Mouse (Mus musculus): ENCODE results near the gene Egfr. TPM values are rescaled to one million over a fixed set of nuclear protein-coding genes. Genes with fewer than 3 reads are reported as not detected.

The Egfr gene
- polyA plus RNA-seq, 1 experiment from 2014 or later = 11.6 TPM

DNA sequence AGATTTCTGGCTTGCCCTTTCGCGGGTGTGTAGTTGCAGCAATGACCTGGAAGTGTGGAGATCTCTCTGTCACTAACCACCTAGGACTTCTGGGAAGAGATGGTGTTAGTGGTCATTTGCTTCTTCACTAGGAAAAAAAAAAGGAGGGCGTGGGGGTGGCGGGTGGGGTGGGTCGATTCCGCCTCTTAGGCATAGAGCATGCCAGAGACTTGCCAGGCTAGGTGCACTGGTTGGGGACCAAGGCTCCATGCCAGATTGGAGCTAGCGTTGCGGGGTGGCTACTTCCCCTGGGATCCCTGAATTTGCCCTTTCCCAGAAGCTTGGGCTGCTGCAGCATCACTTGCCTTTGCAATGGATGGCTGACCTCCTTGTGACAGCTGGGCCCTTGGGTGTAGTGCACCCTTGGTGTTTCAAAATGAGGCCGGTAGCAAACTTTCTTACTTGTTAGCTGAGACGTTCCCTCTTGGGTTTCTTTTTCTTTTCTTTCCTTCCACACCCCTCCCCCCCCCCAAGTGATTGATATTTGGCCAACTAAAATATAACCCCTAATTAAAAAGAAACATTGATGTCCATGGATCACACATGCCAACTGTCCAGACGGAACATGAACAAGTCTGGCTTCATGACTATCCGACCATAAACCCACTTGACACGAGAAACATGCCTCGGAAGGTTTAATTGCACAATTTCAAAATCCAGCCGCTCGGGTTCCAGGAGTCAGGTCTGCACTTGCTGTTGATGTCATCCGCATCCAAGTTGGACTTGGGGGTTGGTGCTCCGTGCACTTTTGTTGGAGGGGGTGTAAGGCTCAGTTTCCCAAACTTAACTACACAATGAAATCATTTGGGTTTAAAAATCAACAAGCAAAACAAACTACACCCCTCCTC, 1.4 kb downstream of the Egfr start:
- Histone ChIP-seq H3K9me3 (no peaks in the 10 kb centered on the region), H3K27me3 (replicated peaks) (no peaks in the 10 kb centered on the region), H3K36me3 (no peaks in the 10 kb centered on the region), H3K9ac (peak overlapping the region; percentile 74), H3K4me2 (replicated peaks) (peak overlapping the region; percentile 92), H3K4me3 (replicated peaks) (peak overlapping the region; percentile 82), H3K4me1 (replicated peaks) (0 out of 2 replicates have a peak, but pooled peaks cover 12% of the 10 kb centered on the region), H3K27ac (no peak overlapping the region)
- ATAC-seq = no peak
- 27% methylated on average over 18 of the region's 18 CpGs for WGBS

DNA sequence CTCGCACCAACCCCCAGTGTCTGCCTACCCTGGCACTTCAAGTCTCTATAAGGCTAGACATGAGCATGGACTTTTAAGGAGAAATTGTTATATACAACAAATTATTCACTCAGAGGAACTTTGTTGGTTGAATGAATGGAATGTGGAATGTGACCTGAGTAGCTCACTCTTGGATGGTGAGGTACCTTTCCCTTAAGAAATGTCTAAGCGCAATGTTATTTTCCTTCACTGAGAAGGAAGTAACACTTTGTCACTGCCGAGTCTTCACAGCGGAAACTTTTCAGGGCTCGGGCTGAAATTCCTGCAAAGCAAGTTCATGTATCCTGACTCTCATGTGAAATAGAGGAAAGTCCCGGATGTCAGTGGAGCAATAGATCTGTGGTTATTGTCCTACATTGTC, 7.9 kb downstream of the Egfr start:
- H3K4me3 ChIP-seq (replicated peaks) = no peak overlapping the region
- no peaks in the 10 kb centered on the region for H3K9me3 ChIP-seq
- no peak overlapping the region for H3K4me2 ChIP-seq (replicated peaks)
- ATAC-seq = no peak
- H3K4me1 ChIP-seq (replicated peaks) = no peaks in the 10 kb centered on the region
- H3K9ac ChIP-seq = no peak overlapping the region
- no peak overlapping the region for H3K27ac ChIP-seq
- WGBS = 72% methylated on average over 6 of the region's 6 CpGs
- no peaks in the 10 kb centered on the region for H3K36me3 ChIP-seq
- H3K27me3 ChIP-seq (replicated peaks) = no peaks in the 10 kb centered on the region

DNA sequence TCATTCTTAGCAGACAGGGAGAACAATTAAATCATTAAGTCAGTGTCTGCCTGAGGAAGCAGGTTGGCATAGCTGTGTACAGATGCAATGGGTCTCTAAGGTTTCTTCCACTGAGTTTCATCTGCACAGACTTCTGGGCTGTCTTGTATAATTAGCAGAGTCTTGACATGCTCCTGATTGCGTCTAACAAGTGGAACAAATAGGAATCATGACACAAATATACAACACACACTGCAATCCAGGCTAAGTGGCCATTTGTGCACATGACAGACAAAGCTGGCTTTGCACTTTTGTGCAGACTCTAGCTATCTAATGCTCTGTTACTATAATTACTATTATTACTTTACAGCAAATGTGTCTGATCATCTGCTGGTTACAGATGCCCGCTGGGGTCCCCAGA, 9.2 kb downstream of the Egfr start:
- no peaks in the 10 kb centered on the region for H3K27me3 ChIP-seq (replicated peaks)
- 78% methylated on average over 2 of the region's 2 CpGs for WGBS
- H3K4me2 ChIP-seq (replicated peaks) = no peak overlapping the region
- H3K27ac ChIP-seq = no peak overlapping the region
- H3K9ac ChIP-seq = no peak overlapping the region
- H3K9me3 ChIP-seq = no peaks in the 10 kb centered on the region
- H3K36me3 ChIP-seq = no peaks in the 10 kb centered on the region
- H3K4me1 ChIP-seq (replicated peaks) = no peaks in the 10 kb centered on the region
- no peak for ATAC-seq
- no peak overlapping the region for H3K4me3 ChIP-seq (replicated peaks)

DNA sequence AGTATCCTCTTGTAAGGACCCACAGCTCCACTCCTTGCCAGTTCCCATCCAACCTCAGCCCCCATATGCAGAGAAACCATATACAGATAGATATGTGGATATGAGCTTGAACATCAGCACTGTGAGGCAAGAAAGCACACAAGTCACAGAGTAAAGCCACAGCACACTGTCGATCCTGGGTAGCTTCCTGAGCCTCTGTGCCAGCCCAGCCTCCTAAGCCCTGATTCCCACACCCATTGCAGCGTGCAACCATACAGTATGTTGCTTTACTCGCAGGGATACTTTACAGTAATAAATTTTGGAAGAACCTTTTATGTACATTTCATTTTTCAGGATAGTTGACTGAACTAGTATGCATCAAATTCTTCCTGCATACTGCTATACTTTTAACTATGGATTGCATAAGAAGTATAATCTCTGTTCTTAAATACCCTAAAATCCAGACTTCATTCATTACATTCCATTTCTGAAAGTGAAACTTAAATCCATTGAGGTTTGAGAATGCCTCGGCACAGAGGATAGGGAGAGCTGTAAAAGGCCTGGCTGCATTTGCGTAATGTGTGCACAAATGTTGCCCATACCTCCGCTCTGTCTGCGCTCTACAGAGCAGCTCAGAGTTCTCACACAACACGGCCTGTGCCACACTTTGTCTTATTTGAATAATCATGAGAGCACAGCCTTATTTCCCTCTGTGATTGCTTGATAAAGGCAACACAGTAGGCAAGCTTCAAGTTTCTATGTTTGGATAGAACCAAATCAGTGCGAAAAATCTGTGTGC, 14.2 kb downstream of the Egfr start:
- Histone ChIP-seq H3K4me1 (replicated peaks) (peaks cover 11% of the 10 kb centered on the region), H3K27ac (no peak overlapping the region), H3K9me3 (no peaks in the 10 kb centered on the region), H3K27me3 (replicated peaks) (no peaks in the 10 kb centered on the region), H3K36me3 (no peaks in the 10 kb centered on the region), H3K9ac (no peak overlapping the region), H3K4me3 (replicated peaks) (no peak overlapping the region), H3K4me2 (replicated peaks) (no peak overlapping the region)
- 63% methylated on average over 9 of the region's 9 CpGs for WGBS
- no peak; the same call in 1 of the 2 replicates for ATAC-seq

DNA sequence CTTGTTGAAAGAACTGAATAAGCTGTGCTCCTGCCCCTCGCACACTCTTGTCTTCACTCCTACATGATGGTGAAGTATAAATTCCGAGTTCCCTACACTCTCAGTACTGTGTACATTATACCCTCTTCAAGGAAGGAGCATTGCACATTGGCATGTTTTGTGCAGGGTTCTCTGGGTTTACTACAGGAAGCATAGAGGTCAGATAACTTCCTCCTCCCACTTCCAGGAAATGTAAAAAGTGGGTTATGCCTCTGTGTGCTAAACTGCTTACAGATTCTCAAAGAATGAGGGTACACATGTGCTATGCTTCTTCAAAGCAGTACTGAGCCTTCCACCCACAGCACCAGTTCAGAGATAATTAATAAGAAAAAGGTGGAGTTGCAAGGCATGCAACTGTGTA, 16.0 kb downstream of the Egfr start:
- no peak overlapping the region for H3K9ac ChIP-seq
- no peaks in the 10 kb centered on the region for H3K27me3 ChIP-seq (replicated peaks)
- no peak overlapping the region for H3K4me3 ChIP-seq (replicated peaks)
- H3K27ac ChIP-seq = no peak overlapping the region
- no peak for ATAC-seq
- 82% methylated on average over 2 of the region's 2 CpGs for WGBS
- H3K9me3 ChIP-seq = no peaks in the 10 kb centered on the region
- H3K36me3 ChIP-seq = no peaks in the 10 kb centered on the region
- H3K4me1 ChIP-seq (replicated peaks) = peaks cover 11% of the 10 kb centered on the region
- H3K4me2 ChIP-seq (replicated peaks) = no peak overlapping the region

DNA sequence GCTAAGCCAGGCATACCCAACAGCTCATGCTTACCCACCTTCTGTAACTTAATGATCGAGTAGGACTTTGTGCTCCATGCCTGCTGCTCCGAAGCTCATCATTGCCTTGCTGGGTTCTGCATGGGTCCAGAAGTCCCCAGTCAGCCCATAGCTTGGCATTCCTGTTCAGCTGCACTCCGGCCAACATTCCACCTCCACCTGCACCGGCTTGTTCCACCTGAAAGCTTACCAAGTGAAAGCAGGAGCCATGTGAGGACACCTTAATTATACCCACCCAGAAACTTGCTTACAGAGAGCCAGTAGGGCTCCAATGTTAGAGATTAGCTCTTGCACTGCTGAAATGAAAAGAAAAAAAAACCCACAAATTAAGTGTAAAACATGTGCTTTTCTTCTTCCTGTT, 17.3 kb downstream of the Egfr start:
- ATAC-seq = no peak
- Histone ChIP-seq H3K4me2 (replicated peaks) (no peak overlapping the region), H3K36me3 (no peaks in the 10 kb centered on the region), H3K9me3 (no peaks in the 10 kb centered on the region), H3K27ac (no peak overlapping the region), H3K4me3 (replicated peaks) (no peak overlapping the region), H3K9ac (no peak overlapping the region), H3K27me3 (replicated peaks) (no peaks in the 10 kb centered on the region), H3K4me1 (replicated peaks) (peaks cover 11% of the 10 kb centered on the region)
- 79% methylated on average over 4 of the region's 4 CpGs for WGBS

DNA sequence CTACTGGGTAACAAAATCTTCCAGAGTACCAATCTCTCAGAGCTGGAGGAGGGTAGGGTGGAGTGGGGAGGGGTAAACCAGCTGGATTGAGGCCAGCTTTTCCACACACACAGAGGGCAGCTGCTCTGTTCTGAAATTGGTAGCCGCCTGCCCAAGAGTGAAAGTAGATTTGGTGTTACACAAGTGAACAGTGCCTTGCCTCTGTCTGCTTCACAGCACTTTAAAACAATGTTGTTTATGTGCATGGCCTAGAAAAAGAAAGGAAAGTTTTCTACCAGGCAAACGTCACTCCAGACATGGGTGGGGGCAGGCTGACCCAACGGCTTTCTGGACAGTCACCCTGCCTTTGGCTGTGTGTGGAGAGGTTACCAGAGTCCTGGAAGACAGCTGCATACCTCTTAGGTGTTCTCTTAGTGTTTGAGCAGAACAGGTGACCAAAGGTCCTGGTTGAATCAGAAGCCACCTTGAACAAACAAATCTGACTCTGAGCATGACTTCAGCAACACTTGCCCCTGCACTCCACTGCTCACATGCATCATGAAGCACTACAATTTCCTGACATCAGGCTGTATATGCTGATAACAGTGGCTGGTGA, 17.8 kb downstream of the Egfr start:
- 32% methylated on average over 3 of the region's 3 CpGs for WGBS
- H3K27ac ChIP-seq = 0 out of 2 replicates have a peak overlapping the region, but pooled peaks have one; percentile 29

DNA sequence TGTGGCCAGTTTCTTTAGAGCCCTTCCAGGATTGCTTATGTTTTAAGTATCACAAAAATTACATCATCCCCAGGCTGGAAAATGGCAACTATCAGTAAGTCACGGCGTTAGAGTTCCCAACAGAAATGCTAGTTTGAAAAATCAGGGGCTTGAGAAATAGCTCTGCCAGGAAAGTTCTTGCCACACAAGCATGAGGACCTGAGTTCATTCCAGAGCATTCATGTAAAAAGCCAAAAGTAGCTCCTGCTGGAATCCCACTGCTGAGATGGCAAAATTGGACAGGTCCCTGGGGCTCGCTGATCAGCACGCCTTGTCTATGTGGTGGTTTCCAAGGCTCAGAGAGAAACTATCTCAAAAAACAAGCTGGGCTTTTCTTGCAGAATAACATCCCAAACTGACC, 19.0 kb downstream of the Egfr start:
- H3K9ac ChIP-seq = no peak overlapping the region
- no peak for ATAC-seq
- H3K4me3 ChIP-seq (replicated peaks) = no peak overlapping the region
- peaks cover 11% of the 10 kb centered on the region for H3K4me1 ChIP-seq (replicated peaks)
- 82% methylated on average over 4 of the region's 4 CpGs for WGBS
- H3K27ac ChIP-seq = no peak overlapping the region
- no peaks in the 10 kb centered on the region for H3K9me3 ChIP-seq
- no peak overlapping the region for H3K4me2 ChIP-seq (replicated peaks)
- no peaks in the 10 kb centered on the region for H3K36me3 ChIP-seq
- no peaks in the 10 kb centered on the region for H3K27me3 ChIP-seq (replicated peaks)

More for the DNA sequence above, 17.8 kb downstream of the Egfr start:
- no peaks in the 10 kb centered on the region for H3K27me3 ChIP-seq (replicated peaks)
- H3K36me3 ChIP-seq = no peaks in the 10 kb centered on the region
- H3K9me3 ChIP-seq = no peaks in the 10 kb centered on the region
- no peak overlapping the region for H3K4me3 ChIP-seq (replicated peaks)
- H3K4me2 ChIP-seq (replicated peaks) = no peak overlapping the region
- no peak overlapping the region for H3K9ac ChIP-seq
- ATAC-seq = peak; percentile 81
- H3K4me1 ChIP-seq (replicated peaks) = peaks cover 11% of the 10 kb centered on the region

DNA sequence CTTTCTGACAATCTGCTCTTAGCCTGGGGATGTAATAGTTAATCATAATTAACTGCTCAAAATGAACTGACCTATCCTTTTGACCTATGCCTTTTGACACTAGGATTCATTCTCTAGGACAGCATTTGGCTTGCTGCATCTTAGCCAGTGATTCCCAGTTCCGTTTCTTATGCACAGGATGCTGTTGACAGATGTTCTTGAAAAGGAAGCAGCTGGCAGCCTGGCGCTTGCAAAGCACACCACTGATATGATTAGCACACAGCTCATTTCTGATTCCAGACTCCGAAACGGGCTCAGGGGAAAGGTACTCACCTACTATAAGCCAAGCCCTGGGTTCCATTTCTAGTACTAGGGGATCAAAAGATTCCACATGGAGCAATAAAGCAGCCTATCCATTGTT, 20.7 kb downstream of the Egfr start:
- Histone ChIP-seq H3K27ac (no peak overlapping the region), H3K4me3 (replicated peaks) (no peak overlapping the region), H3K9me3 (no peaks in the 10 kb centered on the region)

DNA sequence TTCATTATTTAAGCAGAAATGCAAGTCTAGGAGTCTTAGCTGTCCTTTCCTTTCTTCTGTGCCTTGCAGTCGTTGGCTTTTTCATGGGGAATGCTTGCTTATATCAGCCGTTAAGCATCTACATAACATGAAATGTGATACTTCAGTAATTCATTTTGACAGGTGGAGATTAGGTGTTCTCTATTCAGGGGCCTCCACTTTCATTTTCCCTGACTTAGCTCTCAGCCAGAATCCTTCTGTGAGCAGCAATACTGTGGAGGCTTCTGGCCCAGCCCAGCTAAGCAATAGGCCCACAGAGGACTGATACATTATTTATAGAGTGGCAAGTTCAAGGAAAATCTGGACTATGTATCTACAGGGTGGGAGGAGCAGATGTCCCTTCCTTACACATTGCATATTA, 25.0 kb downstream of the Egfr start:
- no peaks in the 10 kb centered on the region for H3K27me3 ChIP-seq (replicated peaks)
- H3K4me3 ChIP-seq (replicated peaks) = no peak overlapping the region
- 40% methylated on average over 2 of the region's 2 CpGs for WGBS
- no peak overlapping the region for H3K9ac ChIP-seq
- no peaks in the 10 kb centered on the region for H3K9me3 ChIP-seq
- peak; percentile 34; the same call in 1 of the 2 replicates for ATAC-seq
- no peak overlapping the region for H3K27ac ChIP-seq
- H3K4me2 ChIP-seq (replicated peaks) = no peak overlapping the region
- peaks cover 5% of the 10 kb centered on the region for H3K4me1 ChIP-seq (replicated peaks)
- H3K36me3 ChIP-seq = no peaks in the 10 kb centered on the region

More for the DNA sequence above, 20.7 kb downstream of the Egfr start:
- Histone ChIP-seq H3K27me3 (replicated peaks) (no peaks in the 10 kb centered on the region), H3K36me3 (no peaks in the 10 kb centered on the region), H3K4me1 (replicated peaks) (peaks cover 11% of the 10 kb centered on the region), H3K9ac (no peak overlapping the region), H3K4me2 (replicated peaks) (no peak overlapping the region)
- WGBS = 51% methylated on average over 4 of the region's 4 CpGs
- no peak for ATAC-seq

DNA sequence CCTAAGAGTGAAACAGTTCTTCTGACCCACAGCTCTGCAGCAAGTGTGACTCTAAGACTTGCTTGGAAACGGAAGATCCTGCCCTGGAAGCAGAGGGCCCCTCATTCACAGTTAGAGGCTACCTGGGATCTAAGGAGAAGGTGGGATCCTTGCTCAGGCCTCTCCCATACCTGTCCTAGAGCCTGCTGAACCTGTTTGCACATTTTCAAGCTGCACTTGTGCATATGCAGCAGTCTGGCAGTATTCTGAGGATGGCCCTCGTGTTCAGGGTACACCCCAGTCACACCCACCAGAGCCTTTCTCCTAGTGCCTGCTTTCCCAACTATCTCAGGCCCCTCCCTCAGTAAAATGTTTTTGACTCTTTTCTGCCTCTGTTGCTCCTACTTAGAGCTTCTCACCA, 29.6 kb downstream of the Egfr start:
- no peak overlapping the region for H3K27ac ChIP-seq
- H3K36me3 ChIP-seq = no peaks in the 10 kb centered on the region
- no peaks in the 10 kb centered on the region for H3K9me3 ChIP-seq
- H3K4me3 ChIP-seq (replicated peaks) = no peak overlapping the region
- H3K9ac ChIP-seq = no peak overlapping the region
- WGBS = 50% methylated on average over 2 of the region's 2 CpGs
- peaks cover 5% of the 10 kb centered on the region for H3K4me1 ChIP-seq (replicated peaks)
- peak; percentile 75 for ATAC-seq
- no peaks in the 10 kb centered on the region for H3K27me3 ChIP-seq (replicated peaks)
- H3K4me2 ChIP-seq (replicated peaks) = no peak overlapping the region

DNA sequence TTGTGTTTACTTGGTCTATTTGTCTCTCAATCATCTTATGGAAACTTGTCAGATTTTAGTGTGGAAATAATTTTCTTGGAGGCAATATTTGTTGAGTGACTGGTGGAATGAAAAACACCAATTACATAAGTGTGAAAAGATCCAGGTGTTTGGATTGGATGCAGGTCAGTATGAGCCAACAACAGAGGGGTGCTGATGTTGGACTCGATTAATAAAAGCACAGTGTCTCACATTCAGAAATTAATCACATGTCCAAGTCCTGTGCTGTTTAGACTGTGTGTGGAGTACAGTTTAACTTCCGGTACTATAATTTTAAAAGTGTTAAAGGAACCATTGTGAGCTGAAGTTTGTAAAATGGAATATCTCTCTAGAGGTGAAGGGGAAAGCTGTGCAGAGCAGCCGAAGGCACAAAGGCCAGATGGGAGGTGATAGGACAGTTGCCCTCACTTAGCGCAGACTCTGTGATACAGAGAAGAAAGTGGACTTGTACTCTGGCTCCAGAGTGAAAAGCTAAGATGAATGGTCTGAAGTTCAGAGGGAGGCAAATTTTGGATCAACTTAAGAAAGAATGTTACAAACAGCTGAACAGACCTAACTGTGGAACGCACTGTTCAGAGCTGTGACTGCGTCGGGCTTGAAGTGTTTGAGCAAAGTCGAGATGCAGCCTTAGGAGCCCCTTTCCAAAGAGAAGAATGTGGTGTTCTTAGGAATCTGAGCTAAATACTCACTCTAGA, 32.1 kb downstream of the Egfr start:
- no peaks in the 10 kb centered on the region for H3K27me3 ChIP-seq (replicated peaks)
- H3K36me3 ChIP-seq = no peaks in the 10 kb centered on the region
- no peaks in the 10 kb centered on the region for H3K9me3 ChIP-seq
- ATAC-seq = no peak
- no peak overlapping the region for H3K4me3 ChIP-seq (replicated peaks)
- H3K9ac ChIP-seq = no peak overlapping the region
- H3K27ac ChIP-seq = no peak overlapping the region
- peaks cover 5% of the 10 kb centered on the region; the same call in 1 of the 2 replicates for H3K4me1 ChIP-seq (replicated peaks)
- H3K4me2 ChIP-seq (replicated peaks) = no peak overlapping the region
- 69% methylated on average over 8 of the region's 8 CpGs for WGBS
